Comparison of ENCODE assay signal across 9 mouse cellular contexts in the genomic region with DNA sequence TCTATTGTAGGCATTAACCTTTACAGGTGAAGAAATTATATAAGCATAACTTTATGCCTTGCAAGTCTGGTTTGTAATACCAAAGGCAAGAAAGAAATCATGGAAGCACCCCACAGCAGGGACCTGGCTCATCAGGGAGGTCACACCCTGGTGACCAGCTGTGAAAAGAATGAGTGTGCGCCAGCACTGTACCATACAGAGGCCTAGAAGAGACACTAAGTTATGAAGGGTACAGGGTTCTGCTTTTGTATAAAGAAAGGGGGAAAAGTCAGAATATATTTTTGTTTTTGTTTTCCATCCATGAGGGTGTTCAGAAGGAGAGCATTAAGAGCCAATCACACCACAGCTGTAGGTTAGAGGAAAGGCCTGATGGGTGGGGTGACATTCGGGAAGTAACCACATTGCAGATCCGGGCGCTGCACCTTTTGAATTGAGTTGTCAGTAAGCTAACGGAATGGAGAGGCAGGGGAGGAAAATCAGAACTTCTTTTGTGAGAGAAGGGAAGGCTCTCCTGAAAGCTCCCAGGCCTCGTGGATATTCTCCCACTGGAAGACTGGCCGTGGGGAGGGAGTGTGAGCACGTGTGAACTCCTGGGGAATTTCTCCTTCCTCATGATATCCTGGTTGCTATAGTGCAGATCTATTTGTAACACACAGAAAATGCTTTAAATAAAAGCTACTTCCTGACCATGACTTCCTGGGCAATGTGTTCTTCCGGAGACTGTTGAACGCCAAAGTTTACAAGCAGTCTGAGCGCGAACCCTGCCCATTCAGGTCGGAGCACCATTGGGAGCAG.
A peak's percentile ranks its signal among the peaks of the same experiment; 100 is the strongest.
DNase-seq lines count a peak whose midpoint lies in the region; ATAC-seq and TF ChIP-seq lines count a peak whose summit lies in the region.
"Had no signal": no experiment of that assay in that cellular context is flagged by ENCODE, and none has a peak within 500 bp of the region (broad histone marks: within the 10 kb centered on the region; RNA-seq: fewer than 3 reads in every experiment).

No protein-coding gene starts in this region.

- no peak for DNase-seq in gastrocnemius, adult 2 months
- no peak for DNase-seq in gastrocnemius, postnatal 4 days (ENCODE audit: low spot score in 2 of 2)
- DNase-seq in R1 (ENCODE audit: low read depth, low spot score), result peak; percentile 65
- no peak for DNase-seq in urinary bladder, postnatal 10 days (ENCODE audit: low spot score)
- DNase-seq in midbrain, embryonic 10.5 days (ENCODE audit: low spot score), result no peak
- DNase-seq in left cerebral cortex, adult 11 months (ENCODE audit: low spot score), result no peak

- H3K27ac ChIP-seq in gastrocnemius, adult 2 months, result peak overlapping the region; percentile 73
- peak overlapping the region; percentile 92 for H3K27ac ChIP-seq in macrophage
- H3K27ac ChIP-seq in midbrain, embryonic 10.5 days (replicated peaks), result no peak overlapping the region
- H3K27ac ChIP-seq: limb, embryonic 13.5 days had no signal

- ATAC-seq in inflammation-experienced regulatory T-cells, adult 6 months, result peak; percentile 52

- peak overlapping the region; percentile 59 for H3K4me3 ChIP-seq in gastrocnemius, adult 2 months
- H3K4me3 ChIP-seq in macrophage (ENCODE audit: inconsistent target), result peak overlapping the region; percentile 50
- no peak overlapping the region for H3K4me3 ChIP-seq in midbrain, embryonic 10.5 days
- H3K4me3 ChIP-seq: limb, embryonic 13.5 days had no signal

- WGBS in macrophage (ENCODE audit: missing documents), result 8% methylated on average over 13 of the region's 13 CpGs
- 70% methylated on average over 13 of the region's 13 CpGs for WGBS in midbrain, embryonic 10.5 days

- no peaks in the 10 kb centered on the region for H3K9me3 ChIP-seq in midbrain, embryonic 10.5 days (replicated peaks)
- H3K9me3 ChIP-seq: limb, embryonic 13.5 days had no signal

- H3K4me1 ChIP-seq in midbrain, embryonic 10.5 days, result peaks cover 23% of the 10 kb centered on the region

- H3K27me3 ChIP-seq in midbrain, embryonic 10.5 days (ENCODE audit: low read depth, poor library complexity, severe bottlenecking), result no peaks in the 10 kb centered on the region
- H3K27me3 ChIP-seq: limb, embryonic 13.5 days had no signal

- H3K36me3 ChIP-seq in macrophage (ENCODE audit: inconsistent target), result 0 out of 2 replicates have a peak, but pooled peaks cover 7% of the 10 kb centered on the region
- no peaks in the 10 kb centered on the region for H3K36me3 ChIP-seq in midbrain, embryonic 10.5 days
- H3K36me3 ChIP-seq: limb, embryonic 13.5 days had no signal

- intact Hi-C loops in gastrocnemius, adult 2 months (cut with DNase I), result loop anchor here (5.0 to 10.0 kb wide), 2 partner anchors 50 to 92 kb away; a partner anchor contains a TSS

- no peak for TF ChIP-seq CTCF in gastrocnemius, adult 2 months (IDR thresholded peaks at IDR 0.05)

- H3K79me2 ChIP-seq in macrophage (ENCODE audit: inconsistent target), result peaks cover 69% of the 10 kb centered on the region
